Mouse (Mus musculus): Measurements from ENCODE around the gene Thap7. TPM values are rescaled to one million over a fixed set of nuclear protein-coding genes. Genes with fewer than 3 reads are reported as not detected.
A peak's percentile ranks its signal among the peaks of the same experiment; 100 is the strongest.

Thap7 gene
- polyA plus RNA-seq, 1 experiment = 115 TPM

GRCm38 (mm10) chr16:17528276-17528675 lies 2.7 kb downstream of the Thap7 start:
- Histone ChIP-seq H3K36me3 (ENCODE audit: control insufficient read depth, insufficient read depth, low read length) (no peaks in the 10 kb centered on the region; the same call in 1 of the 2 replicates), H3K27ac (ENCODE audit: insufficient read depth, low read depth, low read length) (no peak overlapping the region)
- 90% methylated on average over 13 of the region's 13 CpGs for WGBS

GRCm38 (mm10) chr16:17527606-17528005 lies 3.3 kb downstream of the Thap7 start:
- Histone ChIP-seq H3K27ac (ENCODE audit: insufficient read depth, low read depth, low read length) (no peak overlapping the region), H3K4me3 (ENCODE audit: insufficient read depth, low read depth, low read length) (no peak overlapping the region), H3K27me3 (replicated peaks; ENCODE audit: control insufficient read depth, insufficient read depth, low read length) (no peaks in the 10 kb centered on the region), H3K4me1 (ENCODE audit: control insufficient read depth, insufficient read depth, low read length) (peaks cover 12% of the 10 kb centered on the region), H3K36me3 (ENCODE audit: control insufficient read depth, insufficient read depth, low read length) (peaks cover 2% of the 10 kb centered on the region; the same call in 1 of the 2 replicates)
- no peak for DNase-seq
- TF ChIP-seq POLR2A (IDR thresholded peaks at IDR 0.05; ENCODE audit: low read depth, low read length) (no peak), CTCF (conservative IDR thresholded peaks at IDR 0.05; ENCODE audit: insufficient read depth, insufficient read length, low read depth, low read length) (no peak)

More at GRCm38 (mm10) chr16:17528276-17528675, 2.7 kb downstream of the Thap7 start:
- Histone ChIP-seq H3K27me3 (replicated peaks; ENCODE audit: control insufficient read depth, insufficient read depth, low read length) (no peaks in the 10 kb centered on the region), H3K4me3 (ENCODE audit: insufficient read depth, low read depth, low read length) (no peak overlapping the region), H3K4me1 (ENCODE audit: control insufficient read depth, insufficient read depth, low read length) (peaks cover 12% of the 10 kb centered on the region)
- DNase-seq = no peak
- no peak for TF ChIP-seq CTCF (conservative IDR thresholded peaks at IDR 0.05; ENCODE audit: insufficient read depth, insufficient read length, low read depth, low read length)
- TF ChIP-seq POLR2A (IDR thresholded peaks at IDR 0.05; ENCODE audit: low read depth, low read length) = no peak

GRCm38 (mm10) chr16:17526223-17526622 lies 4.7 kb downstream of the Thap7 start:
- no peaks in the 10 kb centered on the region for H3K27me3 ChIP-seq (replicated peaks; ENCODE audit: control insufficient read depth, insufficient read depth, low read length)
- TF ChIP-seq CTCF (conservative IDR thresholded peaks at IDR 0.05; ENCODE audit: insufficient read depth, insufficient read length, low read depth, low read length) = no peak; the same call in 1 of the 2 replicates
- no peak for TF ChIP-seq POLR2A (IDR thresholded peaks at IDR 0.05; ENCODE audit: low read depth, low read length)
- H3K4me3 ChIP-seq (ENCODE audit: insufficient read depth, low read depth, low read length) = no peak overlapping the region
- peak; percentile 83 for DNase-seq
- peak overlapping the region; percentile 2 for H3K27ac ChIP-seq (ENCODE audit: insufficient read depth, low read depth, low read length)
- H3K36me3 ChIP-seq (ENCODE audit: control insufficient read depth, insufficient read depth, low read length) = peaks cover 6% of the 10 kb centered on the region; the same call in 1 of the 2 replicates
- peaks cover 7% of the 10 kb centered on the region for H3K4me1 ChIP-seq (ENCODE audit: control insufficient read depth, insufficient read depth, low read length)
- 64% methylated on average over 6 of the region's 6 CpGs for WGBS

- H3K36me3 ChIP-seq (ENCODE audit: control insufficient read depth, insufficient read depth, low read length) = peaks cover 6% of the 10 kb centered on the region; the same call in 1 of the 2 replicates
Observed at GRCm38 (mm10) chr16:17525524-17525923, 5.4 kb downstream of the Thap7 start.

GRCm38 (mm10) chr16:17524156-17524555 lies 6.8 kb downstream of the Thap7 start:
- TF ChIP-seq POLR2A (IDR thresholded peaks at IDR 0.05; ENCODE audit: low read depth, low read length) (no peak), CTCF (conservative IDR thresholded peaks at IDR 0.05; ENCODE audit: insufficient read depth, insufficient read length, low read depth, low read length) (no peak)
- DNase-seq = no peak
- WGBS = 93% methylated on average over 11 of the region's 11 CpGs
- Histone ChIP-seq H3K4me3 (ENCODE audit: insufficient read depth, low read depth, low read length) (no peak overlapping the region), H3K36me3 (ENCODE audit: control insufficient read depth, insufficient read depth, low read length) (peaks cover 10% of the 10 kb centered on the region; the same call in 1 of the 2 replicates), H3K27me3 (replicated peaks; ENCODE audit: control insufficient read depth, insufficient read depth, low read length) (no peaks in the 10 kb centered on the region), H3K4me1 (ENCODE audit: control insufficient read depth, insufficient read depth, low read length) (peaks cover 4% of the 10 kb centered on the region; the same call in 1 of the 2 replicates), H3K27ac (ENCODE audit: insufficient read depth, low read depth, low read length) (no peak overlapping the region)

More at GRCm38 (mm10) chr16:17525524-17525923, 5.4 kb downstream of the Thap7 start:
- WGBS = 76% methylated on average over 3 of the region's 3 CpGs
- no peak overlapping the region for H3K4me3 ChIP-seq (ENCODE audit: insufficient read depth, low read depth, low read length)
- no peak for DNase-seq
- H3K27me3 ChIP-seq (replicated peaks; ENCODE audit: control insufficient read depth, insufficient read depth, low read length) = no peaks in the 10 kb centered on the region
- TF ChIP-seq CTCF (conservative IDR thresholded peaks at IDR 0.05; ENCODE audit: insufficient read depth, insufficient read length, low read depth, low read length) = no peak
- no peak for TF ChIP-seq POLR2A (IDR thresholded peaks at IDR 0.05; ENCODE audit: low read depth, low read length)
- H3K4me1 ChIP-seq (ENCODE audit: control insufficient read depth, insufficient read depth, low read length) = peaks cover 7% of the 10 kb centered on the region
- H3K27ac ChIP-seq (ENCODE audit: insufficient read depth, low read depth, low read length) = peak overlapping the region; percentile 2; the same call in 1 of the 2 replicates

GRCm38 (mm10) chr16:17518910-17519309 lies 12.0 kb downstream of the Thap7 start:
- H3K36me3 ChIP-seq (ENCODE audit: control insufficient read depth, insufficient read depth, low read length) = peaks cover 12% of the 10 kb centered on the region; the same call in 1 of the 2 replicates
- H3K27me3 ChIP-seq (replicated peaks; ENCODE audit: control insufficient read depth, insufficient read depth, low read length) = no peaks in the 10 kb centered on the region
- TF ChIP-seq POLR2A (IDR thresholded peaks at IDR 0.05; ENCODE audit: low read depth, low read length) (no peak), CTCF (conservative IDR thresholded peaks at IDR 0.05; ENCODE audit: insufficient read depth, insufficient read length, low read depth, low read length) (no peak)
- peaks cover 5% of the 10 kb centered on the region for H3K4me1 ChIP-seq (ENCODE audit: control insufficient read depth, insufficient read depth, low read length)
- DNase-seq = peak; percentile 56
- no peak overlapping the region for H3K27ac ChIP-seq (ENCODE audit: insufficient read depth, low read depth, low read length)
- no peak overlapping the region for H3K4me3 ChIP-seq (ENCODE audit: insufficient read depth, low read depth, low read length)
- WGBS = 59% methylated on average over 2 of the region's 2 CpGs

- H3K27ac ChIP-seq (ENCODE audit: insufficient read depth, low read depth, low read length) = no peak overlapping the region
Observed at GRCm38 (mm10) chr16:17511431-17511830, 19.5 kb downstream of the Thap7 start.

More at GRCm38 (mm10) chr16:17511431-17511830, 19.5 kb downstream of the Thap7 start:
- no peak for TF ChIP-seq CTCF (conservative IDR thresholded peaks at IDR 0.05; ENCODE audit: insufficient read depth, insufficient read length, low read depth, low read length)
- no peak for TF ChIP-seq POLR2A (IDR thresholded peaks at IDR 0.05; ENCODE audit: low read depth, low read length)
- H3K36me3 ChIP-seq (ENCODE audit: control insufficient read depth, insufficient read depth, low read length) = no peaks in the 10 kb centered on the region
- H3K4me3 ChIP-seq (ENCODE audit: insufficient read depth, low read depth, low read length) = no peak overlapping the region
- peak; percentile 64 for DNase-seq
- no peaks in the 10 kb centered on the region for H3K27me3 ChIP-seq (replicated peaks; ENCODE audit: control insufficient read depth, insufficient read depth, low read length)
- H3K4me1 ChIP-seq (ENCODE audit: control insufficient read depth, insufficient read depth, low read length) = peaks cover 23% of the 10 kb centered on the region; the same call in 1 of the 2 replicates
- 50% methylated on average over 4 of the region's 4 CpGs for WGBS
